Mouse (Mus musculus) right cerebral cortex, postnatal 4 days (tissue): ENCODE data around the gene Olfr913.

ENCODE experiments used
- DNase-seq: peaks from one replicate; pipeline ENCODE4 v3.0.0-alpha.2; 2022

Gene Olfr913

GRCm38 (mm10) chr9:38592459-38592858 lies at the start of gene Olfr913:
Olfr913 (plus strand) TSS chr9:38592759.
- DNase-seq, result no peak

GRCm38 (mm10) chr9:38579878-38580277 lies 12.7 kb upstream of the Olfr913 start, which contains the start of gene Olfr912:
Olfr912 (plus strand) TSS chr9:38580178.
- no peak for DNase-seq

GRCm38 (mm10) chr9:38591056-38591455 lies 1.5 kb upstream of the Olfr913 start:
- no peak for DNase-seq

- no peak for DNase-seq
These were observed 12.2 kb downstream of the Olfr913 start, which contains the start of gene Olfr914 for GRCm38 (mm10) chr9:38604802-38605201. Olfr914 (plus strand) TSS chr9:38605102.

GRCm38 (mm10) chr9:38632406-38632805 lies 39.8 kb downstream of the Olfr913 start:
- no peak for DNase-seq
